Mouse (Mus musculus) lung, adult 2 months (tissue): ENCODE measurements at regions not wholly inside any gene's neighbourhood (a gene's known extent, or its start where the extent isn't known, plus 50 kb on each side); places are given as distances from the start of the nearest gene placed in this dataset.

ENCODE experiments used
- CTCF ChIP-seq: fragments of 200-500 bp; IDR thresholded peaks from 2 replicates; pipeline ENCODE4 v1.5.1; 2011; ENCODE audit warnings: mild to moderate bottlenecking, low read length, control low read depth; ENCODE audit not compliant: insufficient read depth
- POLR2A ChIP-seq: fragments of 200-500 bp; IDR thresholded peaks from 2 replicates; pipeline ENCODE4 v1.6.1; 2011; ENCODE audit warnings: low read depth, mild to moderate bottlenecking, control low read depth, low read length, borderline replicate concordance; ENCODE audit errors: extremely low read depth

DNA sequence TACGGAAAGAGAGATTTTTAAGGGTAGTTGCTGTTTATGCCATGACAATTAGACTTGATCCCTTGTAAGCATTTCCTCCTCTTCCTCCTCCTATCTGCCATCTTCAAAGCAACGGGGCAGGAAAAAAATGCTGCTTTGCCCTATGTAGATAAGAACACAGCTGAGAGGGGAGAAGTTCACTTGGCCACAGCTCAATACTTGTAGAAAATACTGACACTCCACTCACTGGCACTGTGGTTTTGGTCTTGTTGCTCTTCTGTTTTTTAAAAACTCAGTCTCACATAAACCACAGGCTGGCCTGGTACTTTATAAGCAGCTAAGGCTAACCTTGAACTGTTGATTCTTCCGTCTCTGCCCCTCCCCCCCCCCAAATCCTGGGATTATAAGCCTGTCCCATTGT is 172.9 kb upstream of the Id2 start:
- TF ChIP-seq CTCF (no peak), POLR2A (no peak)
